Mouse (Mus musculus) heart, postnatal 0 days (tissue): ENCODE results near the gene Elovl6. TPM values are rescaled to one million over a fixed set of nuclear protein-coding genes. Genes with fewer than 3 reads are reported as not detected.

Experiments
- ATAC-seq: fragments of 200-750 bp; cut with Nextera tagmentation; 2 replicates; pipeline ENCODE4 v1.8.0; 2017; ENCODE audit warnings: low read depth, moderate number of reproducible peaks, moderate library complexity; ENCODE audit not compliant: insufficient read depth
- DNase-seq: peaks from one replicate; pipeline ENCODE4 v3.0.0-alpha.2; 2016; ENCODE audit warnings: low spot score
- H3K27ac ChIP-seq: fragments of 300-500 bp; sonication (generic); 2 replicates; pipeline ENCODE4 v1.5.1; 2014; ENCODE audit warnings: low read depth, mild to moderate bottlenecking
- H3K27me3 ChIP-seq: fragments of 300-500 bp; sonication (generic); 2 replicates; pipeline ENCODE4 v1.6.1; 2014; ENCODE audit warnings: low read length, mixed read lengths; ENCODE audit not compliant: control insufficient read depth, insufficient read depth
- H3K36me3 ChIP-seq: fragments of 300-500 bp; sonication (generic); replicated peaks from 2 replicates; pipeline ENCODE4 v1.6.1; 2014; ENCODE audit warnings: low read length, mixed read lengths; ENCODE audit not compliant: control insufficient read depth, insufficient read depth
- H3K4me1 ChIP-seq: fragments of 300-500 bp; sonication (generic); 2 replicates; pipeline ENCODE4 v1.6.1; 2014; ENCODE audit warnings: antibody characterized with exemption; ENCODE audit not compliant: control insufficient read depth, insufficient read depth
- H3K4me2 ChIP-seq: fragments of 300-500 bp; sonication (generic); 2 replicates; pipeline ENCODE4 v1.6.1; 2014; ENCODE audit warnings: low read depth, mild to moderate bottlenecking, low read length, moderate library complexity
- H3K4me3 ChIP-seq: fragments of 300-500 bp; sonication (generic); 2 replicates; pipeline ENCODE4 v1.5.1; 2014; ENCODE audit warnings: low read depth, low read length
- H3K9ac ChIP-seq: fragments of 300-500 bp; sonication (generic); replicated peaks from 2 replicates; pipeline ENCODE4 v1.6.1; 2014; ENCODE audit warnings: low read depth, low read length, mixed read lengths
- H3K9me3 ChIP-seq: fragments of 300-500 bp; sonication (generic); replicated peaks from 2 replicates; pipeline ENCODE4 v1.6.1; 2016; ENCODE audit warnings: low read length; ENCODE audit not compliant: control insufficient read depth
- CTCF ChIP-seq: IDR thresholded peaks from 2 replicates; pipeline ENCODE4 v1.5.1; 2016; ENCODE audit warnings: antibody characterized with exemption, control low read depth, low read depth
- EP300 ChIP-seq: IDR thresholded peaks from 2 replicates; pipeline ENCODE4 v1.6.1; 2016; ENCODE audit warnings: antibody characterized with exemption, low read depth
- WGBS: fragments of 180-500 bp; shearing (Covaris S2); extraction: QIAGEN DNeasy Blood & Tissue Kit; methylation state at CpG from one replicate; pipeline ENCODE4 v1.1.7; 2014; 5-methylcytosine and 5-hydroxymethylcytosine counted together
- polyA plus RNA-seq: library from polyadenylated mRNA; unstranded; fragments of >200 nt; fragmentation: Nextera tagmentation; extraction: Ambion mirVana; gene quantifications from 2 replicates; pipeline ENCODE4 v1.2.1, GENCODE M21; 2015
- total RNA-seq: library from RNA; depleted of rRNA; stranded (reverse); fragments of >200 nt; gene quantifications from 2 replicates; pipeline ENCODE4 v1.2.3, GENCODE M21; 2014; ENCODE audit warnings: low replicate concordance

Elovl6 gene
- total and polyA plus RNA-seq, 2 experiments from 2014 or later = 2.9 to 5.2 TPM

DNA sequence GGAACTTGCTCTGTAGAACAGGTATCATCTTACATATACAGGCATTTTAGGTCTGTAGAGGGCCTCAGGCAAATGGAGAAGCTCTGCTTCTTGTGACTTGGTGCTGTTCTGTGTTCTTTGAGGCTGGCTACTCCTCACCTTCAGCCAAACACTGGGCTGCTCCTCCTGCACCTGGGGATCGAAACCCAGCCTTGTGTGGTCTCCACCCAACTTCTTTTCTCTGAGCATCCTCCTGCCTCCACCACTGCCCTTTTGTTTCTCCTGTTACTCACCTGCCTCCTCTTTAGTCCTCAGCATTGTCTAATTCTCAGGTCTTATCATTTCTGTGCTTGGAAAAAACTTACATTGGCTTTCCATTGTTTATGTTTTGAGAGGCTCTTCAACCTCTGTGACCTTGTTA lies 12.1 kb downstream of the Elovl6 start:
- Histone ChIP-seq H3K9ac (no peak overlapping the region), H3K36me3 (0 out of 2 replicates have a peak, but pooled peaks cover 4% of the 10 kb centered on the region), H3K27me3 (no peaks in the 10 kb centered on the region), H3K4me3 (no peak overlapping the region), H3K4me1 (no peaks in the 10 kb centered on the region; the same call in 1 of the 2 replicates), H3K4me2 (no peak overlapping the region), H3K9me3 (no peaks in the 10 kb centered on the region), H3K27ac (no peak overlapping the region)
- no peak for DNase-seq
- no peak for TF ChIP-seq EP300
- TF ChIP-seq CTCF = no peak
- 94% methylated on average over 1 of the region's 1 CpGs for WGBS
- ATAC-seq = no peak

DNA sequence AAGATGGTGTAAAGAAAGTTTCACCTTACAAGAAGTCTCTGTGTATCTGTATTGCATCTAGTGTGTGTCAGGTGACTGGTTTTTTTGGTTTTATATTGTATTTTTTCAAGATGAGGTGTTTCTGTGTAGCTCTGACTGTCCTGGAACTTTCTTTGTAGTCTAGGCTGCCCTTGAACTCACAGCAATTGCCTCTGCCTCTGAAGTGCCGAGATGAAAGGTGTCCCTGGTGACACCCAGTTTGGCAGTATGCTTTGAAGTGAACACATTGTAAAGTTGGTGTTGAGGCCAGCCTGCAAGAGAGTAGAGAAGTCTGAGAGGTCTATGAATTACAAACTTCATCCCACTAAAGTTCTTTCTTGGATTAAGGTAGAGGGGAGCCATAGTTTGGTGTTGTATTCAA lies 13.1 kb downstream of the Elovl6 start:
- Histone ChIP-seq H3K9me3 (no peaks in the 10 kb centered on the region), H3K27me3 (no peaks in the 10 kb centered on the region), H3K4me3 (no peak overlapping the region), H3K4me2 (no peak overlapping the region), H3K27ac (no peak overlapping the region), H3K9ac (no peak overlapping the region), H3K36me3 (0 out of 2 replicates have a peak, but pooled peaks cover 4% of the 10 kb centered on the region), H3K4me1 (no peaks in the 10 kb centered on the region; the same call in 1 of the 2 replicates)
- DNase-seq = no peak
- TF ChIP-seq CTCF (no peak), EP300 (no peak)
- WGBS = 74% methylated on average over 1 of the region's 1 CpGs
- no peak for ATAC-seq

DNA sequence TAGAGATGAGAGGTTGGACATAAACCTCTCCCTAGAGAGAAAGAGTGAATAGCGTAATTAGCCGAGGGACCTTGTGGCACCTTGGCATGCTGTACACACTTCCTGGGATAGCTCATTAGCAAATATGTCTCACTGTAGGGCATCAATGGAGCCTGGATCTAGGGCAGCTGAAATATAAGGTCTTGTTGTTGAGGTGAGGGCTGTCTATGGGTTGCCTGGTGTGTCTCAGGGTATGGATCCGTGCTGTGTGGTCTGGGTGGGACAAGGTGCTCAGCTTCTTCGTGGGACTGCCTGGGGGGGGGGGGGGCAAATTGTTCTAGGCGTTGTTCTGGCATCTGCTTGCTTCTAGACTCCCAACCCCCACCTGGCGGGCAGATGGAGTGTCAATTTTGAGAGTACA lies 13.6 kb downstream of the Elovl6 start:
- no peak overlapping the region for H3K4me3 ChIP-seq
- H3K9ac ChIP-seq = no peak overlapping the region
- ATAC-seq (no peak), DNase-seq (no peak)
- no peak overlapping the region for H3K4me2 ChIP-seq
- 87% methylated on average over 6 of the region's 6 CpGs for whole genome bisulfite sequencing
- H3K36me3 ChIP-seq = 0 out of 2 replicates have a peak, but pooled peaks cover 4% of the 10 kb centered on the region
- H3K27ac ChIP-seq = no peak overlapping the region
- H3K4me1 ChIP-seq = no peaks in the 10 kb centered on the region; the same call in 1 of the 2 replicates
- H3K27me3 ChIP-seq = no peaks in the 10 kb centered on the region
- no peak for TF ChIP-seq EP300
- H3K9me3 ChIP-seq = no peaks in the 10 kb centered on the region

DNA sequence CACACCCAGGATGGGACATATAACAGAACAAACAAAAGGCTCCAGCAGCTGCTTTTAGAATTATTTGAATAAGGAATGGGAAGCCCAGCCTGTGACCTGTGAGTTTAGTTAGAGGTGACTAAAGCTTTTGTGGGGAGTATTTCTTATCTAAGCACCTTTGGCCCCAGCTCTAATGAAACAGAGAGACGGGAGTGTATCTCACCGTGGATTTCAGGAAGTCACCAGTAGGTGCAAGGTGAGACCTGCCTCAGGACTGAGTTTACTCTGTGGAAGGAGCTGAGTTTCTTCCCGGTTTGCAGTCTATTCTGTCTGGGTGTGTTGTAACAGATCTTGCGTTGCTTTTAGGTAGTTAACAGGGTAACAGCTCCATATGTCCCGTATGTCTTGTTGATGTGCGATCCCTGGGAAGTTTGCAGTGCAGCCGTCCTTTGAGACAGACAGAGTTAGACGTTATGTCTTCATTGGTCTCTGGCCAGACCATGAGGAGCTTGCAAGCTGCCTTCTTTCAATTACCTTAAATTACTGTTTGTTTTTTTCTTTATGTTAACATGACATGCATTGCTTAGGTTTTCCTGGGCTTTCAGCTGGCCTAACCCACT lies 15.8 kb downstream of the Elovl6 start:
- H3K4me2 ChIP-seq = no peak overlapping the region
- no peak for ATAC-seq
- no peaks in the 10 kb centered on the region for H3K27me3 ChIP-seq
- TF ChIP-seq CTCF = no peak
- H3K27ac ChIP-seq = no peak overlapping the region
- no peak for DNase-seq
- H3K9ac ChIP-seq = no peak overlapping the region
- H3K4me3 ChIP-seq = no peak overlapping the region
- H3K4me1 ChIP-seq = no peaks in the 10 kb centered on the region; the same call in 1 of the 2 replicates
- H3K36me3 ChIP-seq = no peaks in the 10 kb centered on the region
- no peaks in the 10 kb centered on the region for H3K9me3 ChIP-seq
- 65% methylated on average over 8 of the region's 8 CpGs for WGBS

DNA sequence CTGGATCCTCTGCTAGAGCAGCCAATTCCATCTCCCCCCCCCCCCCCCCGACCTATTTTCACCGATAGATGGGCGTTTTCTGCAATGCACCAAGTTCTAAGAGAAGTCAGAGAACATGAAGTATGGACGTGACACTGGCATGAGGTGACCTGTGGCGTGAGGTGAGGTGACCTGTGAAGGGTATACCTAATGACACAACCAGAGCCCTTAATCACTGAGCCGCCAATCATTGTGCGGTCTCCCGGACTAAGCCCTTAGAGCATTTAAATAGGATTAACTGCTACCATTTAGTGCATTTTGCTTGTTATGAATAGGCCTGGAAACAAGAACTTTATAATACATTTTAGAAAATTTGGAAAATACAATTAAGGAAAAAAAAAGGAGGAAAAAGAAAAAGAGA lies 16.6 kb downstream of the Elovl6 start:
- no peak overlapping the region for H3K4me3 ChIP-seq
- H3K9ac ChIP-seq = no peak overlapping the region
- no peak overlapping the region for H3K4me2 ChIP-seq
- 88% methylated on average over 8 of the region's 8 CpGs for WGBS
- no peak overlapping the region for H3K27ac ChIP-seq
- H3K27me3 ChIP-seq = no peaks in the 10 kb centered on the region
- ATAC-seq = no peak
- no peaks in the 10 kb centered on the region for H3K9me3 ChIP-seq
- no peaks in the 10 kb centered on the region; the same call in 1 of the 2 replicates for H3K4me1 ChIP-seq
- TF ChIP-seq EP300 = no peak
- no peak for TF ChIP-seq CTCF
- DNase-seq = no peak
- H3K36me3 ChIP-seq = no peaks in the 10 kb centered on the region

DNA sequence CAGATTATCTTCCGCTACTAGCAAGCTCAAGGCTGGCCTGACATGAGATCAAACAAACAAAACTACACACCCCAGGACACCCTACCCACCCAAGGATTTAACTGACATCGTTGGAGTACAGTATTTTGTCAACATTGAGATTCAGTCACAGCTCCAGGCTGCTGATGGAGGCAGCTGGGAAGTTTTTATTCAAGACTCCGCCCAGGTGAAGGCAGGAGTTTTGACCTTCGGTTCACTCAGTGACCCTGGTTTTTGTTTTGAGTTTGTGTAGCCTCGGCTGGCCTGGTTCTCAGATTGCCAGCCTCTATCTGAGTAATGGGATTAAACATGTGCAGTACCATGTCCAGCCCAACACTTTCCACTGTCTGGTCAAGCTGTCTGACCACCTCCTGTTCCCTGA lies 17.4 kb downstream of the Elovl6 start:
- H3K9me3 ChIP-seq = no peaks in the 10 kb centered on the region
- DNase-seq = no peak
- H3K9ac ChIP-seq = no peak overlapping the region
- WGBS = 72% methylated on average over 5 of the region's 5 CpGs
- no peaks in the 10 kb centered on the region; the same call in 1 of the 2 replicates for H3K4me1 ChIP-seq
- ATAC-seq = no peak
- no peaks in the 10 kb centered on the region for H3K36me3 ChIP-seq
- no peak overlapping the region for H3K4me2 ChIP-seq
- no peak overlapping the region for H3K27ac ChIP-seq
- no peak overlapping the region for H3K4me3 ChIP-seq
- TF ChIP-seq EP300 = no peak
- no peak for TF ChIP-seq CTCF
- H3K27me3 ChIP-seq = no peaks in the 10 kb centered on the region
